Mouse (Mus musculus) layer of hippocampus, adult 11-12 months (tissue): ENCODE results near the gene Pde4dip.

ENCODE experiments used
- DNase-seq: peaks from one replicate; pipeline ENCODE4 v3.0.0; 2022; ENCODE audit warnings: low spot score

Gene Pde4dip

DNA sequence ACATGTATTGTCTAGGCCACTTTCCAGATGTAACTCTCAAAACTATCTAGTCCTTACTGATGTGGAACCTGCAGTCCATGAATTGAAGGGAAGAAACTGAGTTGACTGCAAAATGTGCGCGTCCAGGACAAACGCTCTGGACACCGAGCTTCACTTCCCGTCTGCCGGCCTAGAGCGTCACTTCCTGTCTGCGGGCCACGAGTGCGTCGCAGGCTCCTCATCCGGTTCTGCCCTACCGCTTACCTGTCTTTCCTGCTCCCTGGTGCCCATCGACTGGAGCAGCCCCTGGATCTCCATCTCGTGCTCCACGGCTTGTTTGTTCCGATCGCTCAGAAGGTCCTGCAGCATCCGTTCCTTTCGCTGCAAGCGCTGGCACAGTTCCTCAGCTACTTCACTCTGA, 136.9 kb downstream of the Pde4dip start:
- DNase-seq: no peak

DNA sequence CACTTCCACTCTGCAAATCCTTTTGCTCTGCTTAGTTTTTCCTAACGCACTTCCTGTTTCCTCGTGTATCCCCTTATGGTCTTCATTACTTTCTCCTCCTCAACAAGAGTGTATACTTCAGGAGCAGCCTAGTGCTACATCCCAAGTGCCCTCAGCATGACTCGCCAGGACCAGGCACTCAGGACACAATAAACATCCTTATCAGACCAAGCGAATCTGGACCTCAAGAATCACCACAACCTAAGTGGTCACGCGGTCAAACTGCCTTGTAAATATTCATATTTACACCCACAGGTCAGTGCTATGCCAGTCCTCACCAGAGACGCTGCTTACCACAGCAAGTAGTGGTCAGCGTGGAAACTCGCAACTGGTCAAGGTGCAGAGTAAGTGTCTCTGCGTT, 139.7 kb downstream of the Pde4dip start:
- DNase-seq: no peak

DNA sequence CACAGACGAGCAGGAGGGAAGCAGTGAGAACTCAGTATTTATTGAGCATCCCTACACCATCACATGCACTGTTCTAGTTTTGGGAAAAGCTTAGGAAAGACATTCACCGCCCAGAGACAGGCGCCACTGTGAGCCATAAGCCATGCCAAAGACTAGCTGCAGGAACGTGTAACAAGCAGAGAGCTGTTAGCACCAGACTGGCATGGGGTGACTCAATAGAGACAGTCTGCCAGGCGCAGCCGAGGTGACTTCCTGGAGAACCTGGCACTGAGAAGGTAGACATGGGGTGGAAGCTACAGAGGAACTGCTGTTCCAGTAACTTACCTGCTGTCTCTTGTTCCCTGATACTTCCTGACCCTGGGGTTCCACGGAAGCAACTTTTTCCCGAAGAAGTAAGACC, 145.7 kb downstream of the Pde4dip start:
- no peak for DNase-seq

DNA sequence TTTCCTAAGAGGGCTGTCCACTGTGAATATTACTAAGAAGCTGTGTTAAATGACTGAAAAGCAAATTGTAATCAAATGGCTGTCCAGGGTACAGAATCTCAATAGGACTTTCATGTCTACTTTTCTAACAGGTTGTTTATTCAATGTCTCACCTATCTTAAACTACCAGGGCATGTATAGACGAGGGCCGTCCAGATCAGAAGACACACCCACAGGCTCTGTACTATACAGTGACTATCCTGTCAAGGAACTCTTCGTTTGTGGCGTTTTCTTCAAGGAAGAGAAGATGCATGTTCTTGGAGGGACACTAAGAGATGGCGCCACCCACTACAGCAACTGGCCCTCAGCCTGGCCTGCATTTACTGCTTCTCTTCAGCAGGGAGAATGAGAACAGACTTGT, 152.9 kb downstream of the Pde4dip start:
- no peak for DNase-seq

DNA sequence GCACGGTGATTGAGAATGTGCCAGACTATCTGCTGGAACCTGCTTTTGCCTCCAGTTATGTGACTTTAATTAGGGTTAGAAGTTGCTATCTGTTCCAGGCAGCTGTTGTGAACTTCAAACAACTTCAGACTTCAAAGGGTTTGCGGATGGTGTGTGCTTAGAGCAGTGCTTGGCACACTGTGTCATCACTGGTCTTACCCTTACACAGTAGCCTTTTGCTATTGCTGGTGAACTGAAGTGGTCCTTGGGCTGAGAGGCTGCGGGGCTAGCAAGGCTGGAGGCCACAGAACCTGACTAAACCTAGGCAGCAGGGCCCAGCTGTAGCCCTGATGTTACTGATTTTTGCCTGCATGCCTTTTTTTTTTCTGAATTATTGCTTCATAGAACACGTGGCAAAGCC, 154.2 kb downstream of the Pde4dip start:
- no peak for DNase-seq

DNA sequence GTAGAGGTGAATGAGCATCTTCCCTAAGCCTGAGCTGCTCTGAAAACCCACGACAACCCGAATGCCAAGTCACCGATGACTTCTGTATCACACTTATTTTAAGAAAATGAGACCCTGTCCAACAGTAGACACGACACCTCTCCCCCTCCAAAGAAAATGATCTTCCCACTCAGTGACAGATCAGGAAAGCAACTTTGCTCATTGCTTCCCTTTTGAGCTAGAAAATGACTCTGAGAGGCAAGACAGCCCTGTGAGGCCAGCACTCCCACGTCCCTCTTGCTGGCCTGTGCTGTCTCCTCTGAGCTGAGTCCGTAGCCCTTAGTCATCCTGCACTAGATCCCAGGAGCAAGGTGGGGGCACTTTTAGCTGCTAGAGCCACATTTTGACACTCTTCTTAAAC, 155.9 kb downstream of the Pde4dip start:
- DNase-seq: no peak

DNA sequence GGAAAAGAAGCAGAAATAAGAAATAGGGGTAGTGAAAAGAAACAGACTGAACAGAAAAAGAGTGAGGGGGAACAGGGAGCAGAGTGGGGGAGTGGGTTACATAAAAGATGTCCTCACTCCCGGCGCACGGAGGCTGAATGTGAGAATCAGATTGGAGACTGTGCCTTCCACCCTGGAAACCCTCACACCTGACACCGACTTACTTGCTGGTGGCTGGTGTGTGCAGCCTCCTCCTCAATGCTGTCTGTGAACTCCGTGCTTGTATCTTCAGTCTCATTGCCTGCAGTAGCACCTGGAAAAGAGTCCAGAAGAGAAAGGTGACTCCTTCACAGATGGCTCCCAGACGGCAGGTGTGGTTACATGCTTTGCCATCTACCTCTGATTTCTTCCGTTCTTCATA, 157.9 kb downstream of the Pde4dip start:
- no peak for DNase-seq

DNA sequence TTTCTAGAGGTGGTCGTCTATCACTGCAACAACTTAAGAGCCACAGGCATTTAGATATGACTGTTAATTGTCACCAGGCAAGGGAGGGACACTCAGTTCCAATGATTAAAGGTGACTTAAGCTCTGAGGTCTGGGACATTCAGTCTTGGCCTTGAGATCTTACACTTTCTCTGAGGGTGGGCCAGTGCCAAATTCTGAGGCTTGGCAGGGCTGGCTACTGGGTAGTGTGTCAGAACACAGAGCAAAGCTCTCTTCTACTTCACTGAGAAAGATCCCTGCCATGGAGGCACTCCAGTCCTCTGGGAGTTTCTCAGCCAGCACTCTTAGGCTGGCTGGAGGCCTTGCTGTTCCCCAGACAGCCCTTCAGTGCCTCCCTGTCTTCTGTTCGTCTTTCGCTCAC, 158.4 kb downstream of the Pde4dip start:
- DNase-seq: no peak

DNA sequence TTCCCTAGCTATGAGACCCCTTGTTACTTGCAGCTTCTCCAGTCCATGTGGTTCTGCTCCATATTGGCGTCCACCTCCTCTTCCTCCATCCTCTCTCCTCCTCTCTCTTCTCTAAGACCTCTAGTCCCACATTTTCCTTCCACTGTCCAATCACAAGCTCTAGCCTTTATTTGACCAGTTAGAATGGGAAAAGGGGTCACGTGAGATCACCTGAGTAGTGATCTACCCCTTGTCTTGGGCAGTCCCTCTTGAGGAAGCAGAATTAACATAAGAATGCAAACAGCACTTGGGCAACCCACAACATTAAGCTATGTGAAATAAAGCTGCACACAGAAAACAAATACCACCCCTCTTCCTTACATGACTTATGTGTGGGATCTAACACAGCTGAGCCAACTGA, 160.7 kb downstream of the Pde4dip start:
- no peak for DNase-seq

DNA sequence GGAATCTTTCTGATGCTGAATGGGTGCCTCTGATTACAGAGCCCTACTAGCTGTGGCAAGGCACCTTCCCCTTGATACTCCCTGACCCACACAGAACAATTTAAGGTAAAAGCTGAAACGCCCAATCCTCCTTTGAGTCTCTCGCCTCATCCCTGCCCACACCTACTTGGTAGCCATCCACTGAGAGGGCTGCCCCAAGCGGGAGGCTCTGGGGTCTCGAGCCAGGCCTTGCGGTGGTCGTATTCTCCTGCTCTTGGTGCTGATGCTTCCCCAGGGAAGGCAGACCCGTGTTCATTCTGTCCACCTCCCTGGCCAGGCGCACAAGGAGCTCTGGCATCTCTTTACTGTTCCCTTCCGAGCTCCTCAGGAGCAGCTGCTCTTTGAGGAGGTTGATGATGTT, 169.4 kb downstream of the Pde4dip start:
- DNase-seq: no peak

DNA sequence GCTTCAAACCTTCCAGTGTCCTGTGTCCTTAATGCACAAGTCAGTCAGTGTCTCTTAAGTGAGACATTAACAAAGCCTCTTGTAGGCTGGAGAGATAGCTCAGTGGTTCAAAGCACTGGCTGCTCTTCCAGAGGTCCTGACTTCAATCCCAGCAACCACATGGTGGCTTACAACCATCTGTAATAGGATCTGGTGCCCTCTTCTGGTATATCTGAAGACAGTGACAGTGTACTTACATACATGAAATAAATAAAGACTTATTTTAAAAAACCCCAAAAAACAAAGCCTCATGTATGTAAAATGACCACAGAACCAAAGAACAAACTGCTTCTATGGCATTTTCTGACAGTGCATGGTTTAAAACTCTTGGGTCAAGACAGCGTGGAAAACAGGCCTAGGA, 172.6 kb downstream of the Pde4dip start:
- no peak for DNase-seq

DNA sequence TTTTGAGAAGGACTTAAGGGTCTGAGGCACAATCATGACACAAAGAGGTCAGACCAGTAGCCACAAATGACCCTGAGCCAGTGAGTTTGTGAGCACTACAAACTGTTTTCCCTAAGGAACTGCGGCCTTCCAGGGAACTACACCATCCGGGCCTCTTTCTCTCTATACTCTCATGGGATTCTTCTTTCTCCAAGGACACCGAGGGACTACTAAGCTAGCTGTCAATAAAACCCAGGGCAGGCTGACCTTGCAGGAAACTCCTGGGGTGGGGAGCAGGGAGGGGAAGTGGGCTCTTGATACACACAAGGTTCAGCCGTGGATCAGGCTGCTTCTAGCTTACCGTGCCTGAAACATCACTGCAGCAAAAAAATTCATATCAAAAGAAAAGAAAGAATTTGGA, 177.6 kb downstream of the Pde4dip start:
- DNase-seq: no peak

DNA sequence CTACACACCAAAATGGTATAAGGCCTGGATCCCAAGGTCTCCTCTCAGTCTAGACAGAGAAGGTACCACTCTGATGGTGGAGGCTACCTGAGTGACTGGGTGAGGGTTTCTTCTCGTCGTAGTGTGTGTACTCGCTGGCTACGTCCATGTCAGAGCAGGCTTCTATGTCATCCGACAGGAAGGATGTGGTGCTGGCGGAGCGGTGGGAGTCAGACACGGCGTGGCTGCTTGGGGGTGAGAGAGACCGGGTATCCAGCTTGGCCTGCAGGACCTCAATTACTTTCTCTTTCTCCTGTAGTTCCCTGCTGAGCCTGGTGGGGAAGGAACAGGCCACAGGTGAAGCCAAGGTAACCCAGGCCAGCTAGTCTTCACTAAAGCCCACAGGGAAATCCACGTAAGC, 178.4 kb downstream of the Pde4dip start:
- DNase-seq: no peak

DNA sequence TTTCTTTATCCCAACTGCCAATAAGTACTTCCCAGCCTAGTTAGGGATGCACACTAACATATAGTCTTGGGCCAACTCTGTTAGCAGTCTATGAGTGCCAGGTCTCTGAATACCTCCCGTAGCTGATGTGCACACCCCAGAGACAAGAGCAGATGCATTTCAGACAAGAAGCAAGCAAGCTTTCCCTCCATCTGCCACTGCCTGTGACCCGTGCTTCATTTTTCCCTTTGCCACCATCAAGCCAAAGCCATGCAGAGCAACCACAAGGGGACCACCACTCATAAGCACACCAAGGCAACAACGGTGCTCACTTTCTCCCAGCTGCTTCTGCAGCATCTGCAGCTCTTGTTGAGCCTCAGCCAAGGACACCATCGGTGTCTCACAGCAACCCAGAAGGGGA, 181.9 kb downstream of the Pde4dip start:
- no peak for DNase-seq

DNA sequence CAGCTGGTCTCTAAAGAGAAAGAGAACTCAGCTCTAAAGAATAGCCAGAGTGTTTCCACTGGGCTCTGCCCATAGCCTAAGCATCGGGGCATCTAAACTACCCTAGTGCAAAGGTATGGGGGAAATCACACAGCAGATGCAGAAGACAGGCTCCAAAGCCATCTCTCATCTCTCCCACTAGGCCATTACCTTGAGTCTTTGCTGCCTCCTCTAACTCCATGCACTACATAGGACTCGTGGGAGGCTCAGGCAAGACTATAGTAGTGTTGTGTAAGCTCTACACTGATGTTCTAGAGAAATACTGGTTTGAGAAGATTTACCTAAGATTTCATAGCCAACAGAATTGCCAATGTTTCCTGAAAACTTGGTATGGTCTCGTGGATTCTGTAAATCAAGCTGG, 183.0 kb downstream of the Pde4dip start:
- DNase-seq: no peak

DNA sequence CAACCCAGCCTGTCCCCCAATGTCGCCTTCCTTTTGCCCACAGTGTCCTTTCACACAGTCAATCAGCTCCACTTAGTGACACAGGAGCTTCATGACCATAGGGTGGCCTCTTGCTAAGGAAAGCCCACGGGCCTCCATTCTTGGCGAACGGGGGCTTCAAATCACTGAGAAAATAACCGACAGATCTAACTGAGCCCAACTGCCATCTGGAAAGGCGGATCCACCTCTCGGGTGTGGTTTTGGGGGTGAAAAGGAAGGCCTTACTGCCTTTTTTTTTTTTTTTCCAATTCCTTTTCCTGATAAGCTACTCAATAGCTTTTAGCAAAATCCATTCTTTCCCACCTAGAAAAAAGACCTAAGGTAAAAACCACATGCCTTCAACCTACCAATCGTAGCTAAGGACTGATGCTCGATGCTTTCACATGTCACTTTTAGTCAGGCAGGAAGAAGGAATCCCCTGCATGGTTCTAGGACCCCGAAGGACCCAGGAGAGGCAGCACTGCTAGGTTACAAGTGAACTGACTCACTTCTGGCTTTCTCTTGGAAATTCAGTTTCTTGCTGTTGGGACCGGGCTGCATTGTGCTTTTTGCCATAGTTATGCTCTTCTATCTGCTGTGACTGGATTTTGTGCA, 185.9 kb downstream of the Pde4dip start:
- DNase-seq: no peak

DNA sequence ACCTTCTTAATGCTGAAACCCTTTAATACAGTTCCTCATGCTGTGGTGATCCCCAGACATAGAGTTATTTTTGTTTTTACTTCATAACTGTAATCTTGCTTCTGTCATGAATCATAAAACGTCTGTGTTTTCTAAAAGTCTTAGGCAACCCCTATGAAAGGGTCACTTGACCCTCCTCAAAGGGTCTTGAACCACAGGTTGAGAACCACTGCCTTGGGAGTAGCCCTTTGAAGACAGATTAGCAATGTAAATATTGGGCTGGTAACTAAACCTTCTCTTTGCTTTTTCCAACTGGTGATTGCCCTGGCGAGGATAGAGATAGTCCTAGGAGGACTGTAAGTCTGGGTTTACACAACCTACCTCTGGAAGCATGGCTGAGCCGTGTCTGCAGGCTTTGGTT, 187.3 kb downstream of the Pde4dip start:
- DNase-seq: no peak

DNA sequence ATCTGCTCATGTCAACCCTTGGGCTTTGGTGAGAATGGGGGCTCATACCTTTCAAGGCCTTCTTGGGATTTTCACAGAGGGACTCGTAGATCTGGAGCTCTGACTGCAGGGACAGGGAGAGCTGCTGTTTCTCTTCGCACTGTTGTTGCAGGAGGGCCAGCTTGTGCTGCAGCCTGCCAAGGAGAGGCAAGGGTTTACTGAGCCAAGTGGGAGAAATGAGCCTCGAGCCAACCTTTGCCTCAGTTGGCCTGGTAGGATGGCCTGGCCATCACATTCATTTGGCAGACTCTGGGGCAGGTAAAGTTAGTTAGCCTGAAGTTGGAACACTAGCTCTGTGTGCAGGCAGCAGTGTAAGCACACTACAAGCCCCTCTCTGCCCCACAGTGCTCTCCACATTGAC, 189.4 kb downstream of the Pde4dip start:
- DNase-seq: no peak

DNA sequence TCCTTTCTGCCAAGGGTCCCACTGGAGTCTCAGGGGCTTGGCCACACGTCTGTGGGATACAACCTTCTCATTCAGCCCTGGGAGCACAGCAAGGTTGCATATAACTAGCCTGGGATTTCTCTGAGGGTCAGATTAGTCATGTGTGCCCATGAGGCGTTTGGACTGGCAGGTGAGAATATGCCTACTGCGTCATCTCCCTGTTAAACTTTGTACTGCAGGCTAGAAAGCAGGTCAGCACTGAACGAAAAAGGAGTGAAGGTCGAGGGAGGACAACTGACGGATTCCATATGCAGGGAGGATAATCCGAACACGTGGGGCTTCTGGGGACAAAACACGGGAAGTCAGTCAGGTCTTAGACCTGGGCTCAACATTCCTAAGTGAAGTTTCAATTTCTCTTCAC, 191.2 kb downstream of the Pde4dip start:
- no peak for DNase-seq

DNA sequence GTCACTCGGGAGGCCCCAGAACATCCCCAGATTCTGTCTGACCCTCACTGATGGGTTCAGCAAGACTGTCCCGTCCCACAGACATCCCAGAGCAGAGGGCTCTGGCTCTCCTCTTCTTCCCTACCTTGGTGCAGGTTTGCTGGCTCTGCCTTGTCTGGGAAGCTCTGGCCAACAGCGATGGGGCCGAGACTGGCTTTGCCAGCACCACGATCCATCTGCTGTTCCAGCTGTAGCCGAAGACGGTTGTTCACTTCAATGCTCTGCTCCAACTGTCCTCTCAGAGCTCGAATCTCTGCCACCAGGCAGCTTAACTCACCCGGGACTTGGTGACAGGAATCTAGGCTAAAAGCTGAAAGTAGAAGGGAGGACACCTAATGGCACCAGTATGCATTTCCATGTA, 191.6 kb downstream of the Pde4dip start:
- DNase-seq: no peak

DNA sequence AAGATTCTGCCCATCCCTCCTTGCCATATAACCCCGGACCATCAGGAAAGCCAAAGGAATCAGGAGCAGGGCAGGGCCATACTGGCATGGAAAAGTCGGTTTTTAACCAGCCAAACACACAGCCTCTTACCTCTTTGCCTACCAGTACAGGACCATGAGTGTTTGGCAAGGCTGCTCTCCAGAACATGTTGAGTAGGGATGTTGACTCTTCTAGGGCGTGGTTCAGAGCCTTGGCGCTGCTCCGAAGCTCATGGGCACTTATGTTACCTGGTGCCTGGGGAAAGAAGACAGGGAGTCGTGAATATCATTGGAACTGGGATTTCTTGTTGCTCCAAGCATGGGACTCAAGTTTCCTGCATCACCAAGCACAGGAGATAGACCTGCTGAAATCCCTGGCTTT, 194.7 kb downstream of the Pde4dip start:
- DNase-seq: no peak

DNA sequence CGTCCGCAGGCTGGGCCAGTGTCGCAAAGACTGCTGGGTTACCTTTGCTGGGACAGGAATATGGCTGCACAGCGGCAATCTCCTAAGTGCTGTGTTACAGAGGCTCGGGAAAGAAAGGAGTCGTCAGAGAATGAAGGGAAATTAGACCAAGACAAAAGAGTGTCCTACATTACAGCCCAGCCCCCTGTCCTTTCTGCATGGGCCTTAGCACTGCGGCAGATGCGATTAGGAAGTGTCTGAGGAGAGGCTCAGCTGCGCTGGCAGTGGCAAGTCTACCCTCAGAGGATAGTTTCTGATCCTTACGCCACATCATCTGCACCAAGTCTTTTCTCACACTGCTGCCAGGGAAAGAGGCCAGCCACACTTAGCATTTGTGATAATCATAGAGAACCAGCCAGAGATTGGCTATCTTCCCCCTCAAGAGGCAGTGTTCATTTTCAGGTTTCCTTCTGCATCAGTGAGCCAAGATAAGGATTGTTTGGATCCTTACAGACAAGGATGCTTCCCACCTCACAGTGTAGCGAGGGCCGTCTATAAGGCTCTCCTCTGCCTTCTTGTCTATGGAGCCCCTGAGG, 197.0 kb downstream of the Pde4dip start:
- no peak for DNase-seq

DNA sequence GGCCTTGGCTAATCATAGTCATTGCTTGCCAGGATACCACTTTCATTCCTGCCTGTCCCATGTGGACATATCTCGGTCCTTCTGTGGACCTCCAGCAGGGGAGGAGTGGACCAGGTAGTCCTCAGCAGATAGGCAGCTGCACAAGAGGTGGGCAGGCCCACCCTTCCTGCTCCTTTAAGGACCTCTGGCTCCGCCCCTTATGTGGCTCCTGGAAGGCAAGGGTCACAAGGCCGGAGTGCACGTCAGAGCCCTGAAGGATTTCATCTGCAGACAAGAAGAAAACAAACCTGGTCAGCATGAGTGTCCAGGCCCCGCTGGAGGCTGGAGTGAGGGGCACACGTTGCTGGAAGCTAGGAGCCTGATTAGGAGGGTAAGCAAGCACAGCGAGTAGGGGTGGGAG, 197.9 kb downstream of the Pde4dip start:
- DNase-seq: no peak

DNA sequence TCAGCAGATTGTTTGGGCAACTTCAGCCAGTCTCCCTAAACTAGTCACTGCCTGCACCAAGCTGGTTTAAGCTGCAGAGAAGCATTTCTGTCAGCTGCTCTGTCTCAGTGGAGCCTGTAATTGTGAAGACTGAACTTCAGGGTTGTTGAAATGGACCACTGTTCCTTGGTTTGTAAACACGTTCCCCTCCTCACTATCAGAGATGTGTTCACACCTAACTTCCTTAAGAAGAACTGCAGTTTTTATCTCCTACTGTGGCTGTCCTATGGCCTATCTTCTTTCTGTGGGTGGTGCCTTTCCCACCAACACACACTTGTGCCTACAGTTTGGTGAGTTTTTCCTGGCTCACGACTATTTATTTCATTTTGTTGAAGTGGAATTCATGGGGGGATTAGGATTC, 199.2 kb downstream of the Pde4dip start:
- no peak for DNase-seq
